Mouse (Mus musculus): ENCODE measurements around the gene Ect2. TPM values are rescaled to one million over a fixed set of nuclear protein-coding genes. Genes with fewer than 3 reads are reported as not detected.

Gene Ect2
- polyA plus RNA-seq, 1 experiment: 1.4 TPM

DNA sequence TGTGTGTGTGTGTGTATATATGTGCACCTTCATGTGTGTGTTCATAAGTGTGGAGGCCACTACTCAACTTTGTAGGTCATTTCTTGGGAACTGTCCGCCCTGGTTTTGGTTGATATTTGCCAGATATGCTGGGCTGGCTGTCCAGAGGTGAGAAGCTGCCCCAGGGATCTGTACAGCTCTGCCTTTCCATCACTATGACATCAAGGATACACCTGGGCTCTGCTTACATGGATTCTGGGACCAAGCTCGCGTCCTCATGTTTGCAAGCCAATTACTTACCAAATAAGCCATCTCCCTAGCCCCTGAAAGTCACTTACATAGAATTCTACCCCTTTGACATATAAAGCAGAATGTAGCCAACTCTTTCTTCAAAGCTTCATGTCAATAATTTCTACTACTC, 98.2 kb downstream of the Ect2 start:
- Histone ChIP-seq H3K36me3 (ENCODE audit: control insufficient read depth, insufficient read depth, low read length) (no peaks in the 10 kb centered on the region), H3K4me1 (ENCODE audit: control insufficient read depth, insufficient read depth, insufficient read length, low read length) (no peaks in the 10 kb centered on the region), H3K4me3 (ENCODE audit: low read depth, low read length) (no peak overlapping the region), H3K27ac (ENCODE audit: insufficient read depth, low read depth, low read length) (no peak overlapping the region), H3K27me3 (ENCODE audit: control insufficient read depth, insufficient read depth, low read length) (no peaks in the 10 kb centered on the region)
- 77% methylated on average over 3 of the region's 3 CpGs for WGBS
- TF ChIP-seq CTCF (IDR thresholded peaks at IDR 0.05; ENCODE audit: extremely low read depth, insufficient read length, insufficient replicate concordance, low read depth, low read length) (no peak), POLR2A (IDR thresholded peaks at IDR 0.05; ENCODE audit: low read depth, low read length) (no peak)

GRCm38 (mm10) chr3:27054766-27055165, 98.9 kb downstream of the Ect2 start:
- Histone ChIP-seq H3K4me3 (ENCODE audit: low read depth, low read length) (no peak overlapping the region), H3K27ac (ENCODE audit: insufficient read depth, low read depth, low read length) (no peak overlapping the region), H3K27me3 (ENCODE audit: control insufficient read depth, insufficient read depth, low read length) (no peaks in the 10 kb centered on the region), H3K36me3 (ENCODE audit: control insufficient read depth, insufficient read depth, low read length) (no peaks in the 10 kb centered on the region), H3K4me1 (ENCODE audit: control insufficient read depth, insufficient read depth, insufficient read length, low read length) (no peaks in the 10 kb centered on the region)
- TF ChIP-seq CTCF (IDR thresholded peaks at IDR 0.05; ENCODE audit: extremely low read depth, insufficient read length, insufficient replicate concordance, low read depth, low read length) (no peak), POLR2A (IDR thresholded peaks at IDR 0.05; ENCODE audit: low read depth, low read length) (no peak)
- 59% methylated on average over 2 of the region's 2 CpGs for WGBS

Other genes with a start within 250 kb of the Ect2 start
- gene Nceh1, start 29.1 kb upstream of the Ect2 start, polyA plus RNA-seq (2012; rRNA removed): 15.5 and 20.0 TPM in 2 replicates
- gene Tnfsf10, start 163.2 kb upstream of the Ect2 start, polyA plus RNA-seq (2012; rRNA removed): 3.5 and 10.0 TPM in 2 replicates
- 0.03 TPM in 1 of 2 replicates, not detected in the other for gene Ghsr, start 217.5 kb upstream of the Ect2 start, polyA plus RNA-seq (2012; rRNA removed)